Mouse (Mus musculus) liver, adult 2 months (tissue): ENCODE measurements around the gene Chka.

Experiments
- CTCF ChIP-seq: fragments of 200-500 bp; IDR thresholded peaks from 2 replicates; pipeline ENCODE4 v1.5.1; 2011; ENCODE audit warnings: low read depth, low read length, control low read depth
- POLR2A ChIP-seq: fragments of 200-500 bp; IDR thresholded peaks from 2 replicates; pipeline ENCODE4 v1.6.1; 2011; ENCODE audit warnings: low read length, control low read depth; ENCODE audit not compliant: insufficient read depth; ENCODE audit errors: extremely low read depth

DNA sequence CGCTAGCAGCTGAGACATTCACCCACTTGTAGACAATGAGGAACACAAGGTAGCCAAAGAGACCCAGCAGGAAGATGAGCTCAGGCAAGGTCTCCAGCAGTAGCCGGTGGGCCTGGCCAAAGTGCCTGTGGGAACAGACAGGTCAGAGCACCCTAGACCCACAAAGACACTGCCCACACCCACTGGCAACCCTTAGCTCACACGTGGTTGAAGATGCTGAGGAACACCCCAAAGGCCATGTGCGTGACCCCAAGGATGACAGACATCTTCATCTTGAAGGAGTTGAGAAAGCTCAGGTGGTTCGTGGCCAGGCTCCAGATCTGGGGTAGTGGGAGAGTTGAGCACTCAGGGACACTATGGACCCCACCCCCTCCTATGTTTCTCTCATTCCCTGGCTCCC, 46.0 kb downstream of the Chka start:
- TF ChIP-seq CTCF: no peak
- TF ChIP-seq POLR2A: no peak
